Mouse (Mus musculus) heart, adult 2 months (tissue): ENCODE measurements around the gene Slain1.

Experiments used
- CTCF ChIP-seq: fragments of 200-600 bp; IDR thresholded peaks from 2 replicates; pipeline ENCODE4 v1.8.1; 2022; ENCODE audit warnings: antibody characterized with exemption, mild to moderate bottlenecking, moderate library complexity
- EP300 ChIP-seq: fragments of 200-500 bp; IDR thresholded peaks from 2 replicates; pipeline ENCODE4 v1.6.1; 2011; ENCODE audit warnings: low read depth, low read length, control low read depth; ENCODE audit not compliant: insufficient read depth
- POLR2A ChIP-seq: fragments of 200-500 bp; IDR thresholded peaks from 2 replicates; pipeline ENCODE4 v1.6.1; 2011; ENCODE audit warnings: mild to moderate bottlenecking, low read depth, low read length, control low read depth; ENCODE audit not compliant: insufficient read depth

GRCm38 (mm10) chr14:103682633-103683390 is 32.8 kb downstream of the Slain1 start:
- TF ChIP-seq CTCF (no peak), POLR2A (no peak), EP300 (no peak)
